Mouse (Mus musculus) CH12.LX (cell line): ENCODE measurements at regions not wholly inside any gene's neighbourhood (a gene's known extent, or its start where the extent isn't known, plus 50 kb on each side); places are given as distances from the start of the nearest gene placed in this dataset.

ENCODE experiments used
- CHD1 ChIP-seq: IDR thresholded peaks from 2 replicates; pipeline ENCODE4 v1.6.1; 2012; ENCODE audit warnings: low read depth, low read length, improper control_type of control experiment, inconsistent platforms
- ELF1 ChIP-seq: IDR thresholded peaks from 2 replicates; pipeline ENCODE4 v1.6.1; 2014; ENCODE audit warnings: low read depth, mild to moderate bottlenecking, inconsistent platforms, low read length, improper control_type of control experiment

GRCm38 (mm10) chr12:112368112-112368511, 121.1 kb upstream of the A530016L24Rik start:
- TF ChIP-seq CHD1 (no peak), ELF1 (no peak)
